Mouse (Mus musculus) urinary bladder, postnatal 25 days (tissue): ENCODE data around the gene Olfr728.

Experiments
- DNase-seq: peaks from one replicate; pipeline ENCODE4 v3.0.0; 2022; ENCODE audit warnings: low spot score

Gene Olfr728

DNA sequence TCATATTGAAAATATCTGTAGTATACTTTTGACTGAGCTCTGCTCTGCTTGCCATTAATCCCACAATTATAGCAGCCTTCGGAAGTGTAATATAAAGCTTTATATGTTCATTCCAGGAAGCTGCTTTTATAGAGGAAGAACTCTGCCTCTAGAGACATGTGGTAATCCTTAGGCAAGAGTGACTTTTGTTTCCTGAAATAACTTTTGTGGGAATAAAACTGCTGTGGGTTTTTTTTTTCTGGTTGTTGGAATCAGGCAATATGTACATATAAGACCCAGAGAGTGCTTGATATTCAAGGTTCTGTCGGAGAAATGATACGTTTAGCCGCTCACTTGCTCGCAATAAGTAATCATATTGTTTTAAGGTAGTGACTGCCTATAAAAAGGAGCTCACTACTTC lies at the start of gene Olfr728:
TSS of gene Olfr728 (minus strand) at position 101 of the 400 bp plus-strand sequence.
- DNase-seq: no peak

DNA sequence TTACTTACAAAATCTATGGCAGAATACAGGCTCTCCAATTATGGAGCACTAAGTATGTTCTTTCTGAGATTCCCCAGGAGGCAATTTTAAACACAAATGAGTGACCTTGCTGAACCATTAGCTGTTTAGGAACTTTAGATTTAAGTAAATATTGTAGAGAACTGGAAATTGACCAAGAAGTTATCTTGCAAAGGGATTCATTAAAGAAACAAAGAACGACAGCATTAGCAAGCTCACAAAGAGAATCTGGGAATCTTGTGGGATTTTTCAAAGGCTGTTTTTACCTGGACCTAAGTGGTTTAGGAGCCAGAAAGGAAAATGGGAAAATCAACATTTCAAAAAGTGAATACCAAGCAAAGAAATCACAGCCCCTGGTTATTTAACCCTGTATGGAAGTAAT lies 45.6 kb upstream of the Olfr728 start, which contains the start of gene Olfr730:
TSS of gene Olfr730 (minus strand) at position 101 of the 400 bp plus-strand sequence.
- DNase-seq: no peak

DNA sequence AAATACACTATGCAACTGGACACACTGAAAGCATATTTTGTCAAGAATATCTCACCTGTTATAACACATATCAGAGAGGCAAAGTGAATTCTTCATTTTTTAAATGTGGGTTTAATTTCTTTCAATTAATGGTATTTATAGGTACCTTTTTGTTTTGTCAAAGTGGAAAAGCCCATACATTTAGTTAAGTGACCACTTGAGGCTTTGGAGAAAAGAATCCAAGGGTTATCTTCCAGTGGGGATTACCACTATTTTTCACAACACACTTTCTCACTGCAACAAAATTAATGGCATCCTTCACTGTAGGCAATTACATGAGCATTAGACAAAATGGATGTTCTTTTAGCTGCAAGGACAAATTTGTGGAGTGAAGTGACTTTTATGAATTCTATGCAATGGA lies 10.3 kb upstream of the Olfr728 start, which contains the start of gene Olfr729:
TSS of gene Olfr729 (minus strand) at position 101 of the 400 bp plus-strand sequence.
- DNase-seq: no peak

DNA sequence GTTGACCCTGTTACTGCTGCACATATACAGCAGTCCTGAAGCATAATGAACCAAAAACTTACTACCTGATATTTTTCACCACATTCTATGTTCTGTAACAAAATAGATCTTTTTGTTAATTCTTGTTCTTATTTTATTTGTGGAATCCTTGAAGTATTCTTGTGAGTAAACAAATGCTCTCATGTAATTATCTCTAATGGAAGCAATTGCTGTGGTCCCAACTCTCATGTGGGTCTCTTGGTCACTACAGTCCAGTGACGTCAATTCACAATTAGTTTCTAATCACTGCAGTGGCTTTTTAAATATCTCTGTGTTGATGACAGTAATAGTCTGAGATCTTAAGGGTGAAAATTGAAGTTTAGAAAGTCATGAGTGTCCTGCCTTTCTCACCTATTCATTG lies 19.6 kb downstream of the Olfr728 start, which contains the start of gene Olfr727:
TSS of gene Olfr727 (plus strand) at position 301 of the 400 bp plus-strand sequence.
- no peak for DNase-seq

DNA sequence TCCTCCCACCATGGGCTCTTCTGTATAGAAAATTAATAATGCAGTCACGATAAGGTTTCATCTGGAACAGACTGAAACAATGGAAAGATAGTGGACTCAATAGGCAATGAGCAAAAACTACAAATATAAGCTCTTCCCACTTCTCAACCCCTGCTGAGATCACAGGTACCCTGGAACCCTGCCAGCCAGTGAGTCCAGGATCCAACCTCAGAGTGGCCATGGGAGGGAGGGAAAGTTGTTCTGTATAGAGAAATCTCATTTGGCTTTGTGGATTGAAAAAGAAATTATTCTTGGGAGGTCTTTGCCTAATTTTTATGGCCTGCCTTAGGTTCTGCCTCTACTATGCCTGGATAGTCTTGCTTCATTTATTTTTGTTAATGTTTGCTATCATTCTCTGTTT lies 51.6 kb downstream of the Olfr728 start, which contains the start of gene Olfr726:
TSS of gene Olfr726 (minus strand) at position 101 of the 400 bp plus-strand sequence.
- no peak for DNase-seq
